Mouse (Mus musculus) midbrain, embryonic 15.5 days (tissue): ENCODE results near the gene Opa1. TPM values are rescaled to one million over a fixed set of nuclear protein-coding genes. Genes with fewer than 3 reads are reported as not detected.
A peak's percentile ranks its signal among the peaks of the same experiment; 100 is the strongest.

Source experiments
- ATAC-seq: fragments of 200-750 bp; cut with Nextera tagmentation; replicated peaks from 2 replicates; pipeline ENCODE4 v1.8.0; 2017; ENCODE audit warnings: moderate TSS enrichment
- H3K27ac ChIP-seq: fragments of 300-500 bp; sonication (generic); 2 replicates; pipeline ENCODE4 v1.5.1; 2015; ENCODE audit warnings: mild to moderate bottlenecking, inconsistent platforms
- H3K27me3 ChIP-seq: fragments of 300-500 bp; sonication (generic); replicated peaks from 2 replicates; pipeline ENCODE4 v1.6.1; 2015; ENCODE audit warnings: inconsistent platforms
- H3K36me3 ChIP-seq: fragments of 300-500 bp; sonication (generic); replicated peaks from 2 replicates; pipeline ENCODE4 v1.6.1; 2015; ENCODE audit warnings: inconsistent platforms
- H3K4me1 ChIP-seq: fragments of 300-500 bp; sonication (generic); 2 replicates; pipeline ENCODE4 v1.6.1; 2015; ENCODE audit warnings: inconsistent platforms
- H3K4me2 ChIP-seq: fragments of 300-500 bp; sonication (generic); 2 replicates; pipeline ENCODE4 v1.6.1; 2015; ENCODE audit warnings: inconsistent platforms, mild to moderate bottlenecking, moderate library complexity
- H3K4me3 ChIP-seq: fragments of 300-500 bp; sonication (generic); 2 replicates; pipeline ENCODE4 v1.5.1; 2015; ENCODE audit warnings: mild to moderate bottlenecking, inconsistent platforms
- H3K9ac ChIP-seq: fragments of 300-500 bp; sonication (generic); 2 replicates; pipeline ENCODE4 v1.6.1; 2015; ENCODE audit warnings: mild to moderate bottlenecking, inconsistent platforms
- H3K9me3 ChIP-seq: fragments of 300-500 bp; sonication (generic); 2 replicates; pipeline ENCODE4 v1.6.1; 2016; ENCODE audit warnings: inconsistent platforms
- WGBS: fragments of 180-500 bp; shearing (Covaris S2); methylation state at CpG from one replicate; pipeline ENCODE4 v1.1.7; 2015; ENCODE audit warnings: mixed read lengths; 5-methylcytosine and 5-hydroxymethylcytosine counted together
- polyA plus RNA-seq: library from polyadenylated mRNA; unstranded; fragments of >200 nt; fragmentation: Nextera tagmentation; extraction: Ambion mirVana; gene quantifications from 2 replicates; pipeline ENCODE4 v1.2.1, GENCODE M21; 2015

The Opa1 gene
- polyA plus RNA-seq, 1 experiment from 2014 or later = 48.5 TPM

DNA sequence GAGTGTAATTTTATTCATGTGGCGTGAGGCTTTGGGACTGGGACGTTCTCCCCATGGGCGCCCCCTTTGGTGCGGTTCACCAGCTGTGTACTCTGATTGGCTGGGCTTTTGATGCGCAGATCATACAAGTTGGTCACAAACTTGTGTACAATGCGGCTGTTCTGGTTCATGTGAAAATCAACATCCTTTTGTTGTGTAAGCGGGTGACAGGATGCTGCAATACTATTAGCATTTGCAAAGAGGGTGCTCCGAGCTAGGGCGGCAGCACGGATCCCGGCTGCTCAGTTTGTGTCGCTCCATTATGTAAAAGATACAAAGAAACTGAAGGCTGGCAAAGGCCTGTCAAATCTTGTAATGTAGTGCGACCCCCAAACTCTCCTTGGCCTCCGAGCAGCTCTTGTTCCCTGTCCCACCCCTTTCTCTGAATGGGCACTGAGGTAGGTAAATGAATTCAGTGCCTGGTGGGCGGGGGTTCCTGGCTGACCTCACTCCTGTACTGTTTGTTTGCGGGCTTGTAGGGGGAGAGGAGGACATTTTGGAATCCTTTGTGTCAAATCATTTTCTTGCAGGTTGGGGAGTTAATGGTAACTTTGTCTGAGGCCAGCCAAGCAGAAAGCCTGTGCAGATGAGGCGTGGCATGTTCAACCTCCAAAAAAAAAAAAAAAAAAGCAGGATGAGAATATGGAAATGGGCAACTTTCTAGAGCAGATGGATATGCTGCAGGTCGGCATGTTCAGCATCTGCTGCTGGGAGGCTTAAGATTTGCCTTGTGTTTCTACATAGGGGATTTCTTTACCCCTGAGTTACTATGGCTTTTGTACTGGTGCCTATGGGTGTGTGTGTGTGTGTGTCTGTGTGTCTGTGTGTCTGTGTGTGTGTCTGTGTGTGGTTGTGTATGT, 78.8 kb downstream of the Opa1 start:
- Histone ChIP-seq H3K27me3 (peaks cover 63% of the 10 kb centered on the region), H3K27ac (peak overlapping the region; percentile 21; the same call in 1 of the 2 replicates), H3K4me3 (peak overlapping the region; percentile 24), H3K4me2 (peak overlapping the region; percentile 51), H3K9ac (peak overlapping the region; percentile 27; the same call in 1 of the 2 replicates), H3K36me3 (no peaks in the 10 kb centered on the region), H3K9me3 (no peaks in the 10 kb centered on the region), H3K4me1 (peaks cover 19% of the 10 kb centered on the region)
- ATAC-seq = peak; percentile 84
- WGBS = under 1% methylated on average over 18 of the region's 18 CpGs

DNA sequence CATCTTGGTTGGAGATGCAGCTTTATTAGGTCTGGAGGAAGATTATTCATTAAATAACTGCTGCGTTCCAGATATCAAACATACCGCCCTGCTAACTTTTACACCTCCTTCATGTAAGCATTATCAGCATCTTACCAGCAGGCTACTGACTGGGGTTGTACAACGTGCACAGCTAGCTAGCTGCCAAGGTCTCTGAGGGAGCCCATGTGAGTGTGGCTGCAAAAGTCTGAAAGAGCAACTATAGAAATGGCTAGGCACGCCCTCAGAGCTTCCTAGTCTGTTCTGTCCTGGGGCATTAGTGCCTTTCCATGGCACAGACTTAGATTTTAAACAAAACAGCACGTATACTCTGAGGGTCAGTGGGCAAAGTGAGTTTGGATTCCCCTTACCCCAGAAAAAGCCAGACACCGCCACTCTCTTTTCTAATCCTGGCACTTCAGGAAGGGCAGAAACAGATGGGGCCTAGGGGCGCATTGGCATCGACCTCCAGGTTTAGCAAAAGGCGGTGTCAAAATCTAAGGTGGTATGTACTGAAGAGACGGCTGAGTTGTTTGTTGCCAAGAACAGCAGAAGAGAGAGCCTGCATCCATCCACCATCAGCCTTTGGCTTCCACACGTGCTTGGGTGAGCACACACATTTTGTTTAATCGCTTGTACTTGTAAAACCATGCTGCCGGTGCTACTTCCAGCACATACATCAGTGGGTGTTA, 80.1 kb downstream of the Opa1 start:
- ATAC-seq = no peak
- peaks cover 19% of the 10 kb centered on the region for H3K4me1 ChIP-seq
- no peak overlapping the region for H3K4me3 ChIP-seq
- no peaks in the 10 kb centered on the region for H3K36me3 ChIP-seq
- no peak overlapping the region for H3K9ac ChIP-seq
- H3K27ac ChIP-seq = no peak overlapping the region
- WGBS = 72% methylated on average over 13 of the region's 13 CpGs
- no peaks in the 10 kb centered on the region for H3K9me3 ChIP-seq
- H3K27me3 ChIP-seq = peaks cover 73% of the 10 kb centered on the region
- H3K4me2 ChIP-seq = no peak overlapping the region

DNA sequence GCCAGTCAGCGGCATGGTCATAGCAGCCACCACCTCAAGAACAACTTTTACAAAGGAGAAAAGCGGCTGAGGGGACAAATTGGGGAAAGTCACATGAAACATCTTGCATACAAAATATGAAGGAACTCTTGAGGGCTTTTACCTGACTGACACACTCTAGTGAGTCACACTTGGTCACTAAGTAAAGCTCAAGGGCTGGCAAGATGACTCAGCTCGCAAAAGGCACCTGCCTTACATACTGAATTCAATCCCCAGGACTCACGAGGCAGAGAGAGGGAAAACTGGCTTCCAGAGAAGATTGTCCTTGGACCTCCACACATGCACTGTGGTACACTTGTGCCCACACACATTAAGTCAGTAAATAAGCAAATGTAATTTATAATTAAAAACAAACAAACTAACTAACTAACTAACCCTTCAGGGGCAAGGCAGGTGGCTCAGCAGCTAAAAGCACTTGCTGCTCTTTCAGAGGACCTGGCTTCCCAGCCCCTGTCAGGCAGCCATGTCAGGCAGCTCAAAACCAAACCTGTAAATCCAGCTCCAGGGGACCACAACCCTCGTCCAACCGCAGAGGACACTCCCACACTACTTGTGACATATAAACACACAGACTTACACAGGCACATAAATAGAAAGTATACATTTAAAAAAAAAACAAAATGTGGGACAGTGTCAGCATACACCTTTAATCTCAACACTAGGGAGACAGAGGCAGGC, 84.1 kb downstream of the Opa1 start:
- ATAC-seq = no peak
- WGBS = 86% methylated on average over 6 of the region's 6 CpGs
- H3K27me3 ChIP-seq = peaks cover 79% of the 10 kb centered on the region
- no peak overlapping the region for H3K9ac ChIP-seq
- H3K27ac ChIP-seq = no peak overlapping the region
- no peak overlapping the region for H3K4me2 ChIP-seq
- no peaks in the 10 kb centered on the region for H3K36me3 ChIP-seq
- no peak overlapping the region for H3K4me3 ChIP-seq
- no peaks in the 10 kb centered on the region for H3K9me3 ChIP-seq
- peaks cover 19% of the 10 kb centered on the region for H3K4me1 ChIP-seq

DNA sequence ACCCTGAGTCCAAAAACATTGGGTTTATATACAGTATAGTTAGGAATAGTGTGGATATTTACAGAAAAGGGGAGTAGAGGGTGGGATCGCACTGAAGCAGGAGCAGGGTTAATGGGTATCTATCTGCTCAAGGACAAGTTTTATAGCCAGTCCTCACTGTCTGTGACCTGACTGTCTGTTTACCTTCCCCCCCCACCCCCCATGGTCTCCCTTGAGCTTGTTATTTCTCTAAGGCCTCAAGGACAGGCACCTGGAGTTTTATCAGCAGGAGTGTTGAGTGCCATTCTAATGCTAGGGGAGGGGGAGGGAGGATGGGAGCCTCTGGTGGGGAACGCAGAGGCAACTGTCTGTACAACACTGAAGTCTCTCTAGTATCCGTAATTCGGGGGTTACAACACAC, 85.3 kb downstream of the Opa1 start:
- ATAC-seq = no peak
- Histone ChIP-seq H3K36me3 (no peaks in the 10 kb centered on the region), H3K9ac (no peak overlapping the region), H3K9me3 (no peaks in the 10 kb centered on the region), H3K27me3 (peaks cover 81% of the 10 kb centered on the region), H3K4me1 (peaks cover 10% of the 10 kb centered on the region; the same call in 1 of the 2 replicates), H3K27ac (no peak overlapping the region), H3K4me3 (no peak overlapping the region), H3K4me2 (no peak overlapping the region)
- 54% methylated on average over 4 of the region's 4 CpGs for WGBS

DNA sequence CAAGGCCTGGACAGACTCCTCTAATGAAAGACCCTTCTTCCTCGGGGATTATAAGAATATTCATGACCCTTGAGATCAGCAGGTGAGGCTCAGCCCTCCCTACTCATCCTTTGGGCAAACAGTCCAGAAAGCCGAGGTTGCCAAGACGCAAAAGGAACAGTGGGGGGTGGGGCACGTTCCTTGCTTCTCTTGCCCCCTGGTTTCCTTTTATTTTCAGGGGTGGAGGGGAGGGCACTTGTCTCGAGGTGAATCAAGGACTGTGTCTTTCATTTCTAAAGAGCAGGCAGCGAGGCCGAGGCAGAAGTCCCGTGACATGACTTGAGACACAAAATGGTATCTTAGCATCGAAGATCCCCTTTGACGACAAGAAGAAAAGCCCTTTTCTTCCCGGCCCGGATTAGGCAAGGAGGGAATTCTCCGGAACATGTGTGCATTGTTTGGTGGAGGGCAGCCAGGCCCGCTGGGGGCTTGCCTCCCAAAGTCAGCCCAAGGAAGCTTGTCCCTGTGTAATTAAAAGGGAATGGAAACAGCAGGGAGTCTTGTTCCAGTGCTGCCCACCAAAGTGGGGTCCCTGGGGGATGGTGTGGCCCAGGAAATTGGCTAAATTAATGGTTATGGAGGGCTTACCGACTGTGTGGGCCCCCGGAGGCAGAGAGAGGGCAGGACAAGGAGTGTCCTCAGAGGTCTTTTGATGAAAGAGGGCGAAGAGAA, 88.0 kb downstream of the Opa1 start:
- no peak overlapping the region for H3K27ac ChIP-seq
- WGBS = 4% methylated on average over 17 of the region's 17 CpGs
- ATAC-seq = peak; percentile 70; the same call in 1 of the 2 replicates
- H3K27me3 ChIP-seq = peaks cover 74% of the 10 kb centered on the region
- no peak overlapping the region for H3K4me3 ChIP-seq
- H3K36me3 ChIP-seq = no peaks in the 10 kb centered on the region
- no peak overlapping the region for H3K4me2 ChIP-seq
- no peak overlapping the region for H3K9ac ChIP-seq
- peaks cover 10% of the 10 kb centered on the region; the same call in 1 of the 2 replicates for H3K4me1 ChIP-seq
- H3K9me3 ChIP-seq = no peaks in the 10 kb centered on the region

DNA sequence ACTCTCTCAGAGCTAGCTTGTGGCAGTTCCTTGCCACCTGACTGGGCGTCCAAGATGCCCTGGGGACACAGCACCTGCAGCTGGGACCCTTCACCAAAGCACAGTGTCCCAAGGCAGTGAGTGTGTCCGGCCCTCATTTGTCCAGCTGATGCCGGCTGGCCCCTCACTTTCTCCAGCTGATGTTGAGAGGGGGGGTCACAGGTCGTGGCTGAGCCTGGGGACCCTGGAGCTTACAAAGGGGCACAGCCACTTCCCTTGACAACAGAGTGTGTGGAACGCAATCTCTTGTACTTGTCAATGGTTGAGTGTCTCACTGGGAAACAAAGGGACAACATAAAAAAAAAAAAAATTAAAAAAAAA, 88.5 kb downstream of the Opa1 start:
- H3K36me3 ChIP-seq = no peaks in the 10 kb centered on the region
- 4% methylated on average over 5 of the region's 5 CpGs for WGBS
- H3K4me1 ChIP-seq = peaks cover 10% of the 10 kb centered on the region; the same call in 1 of the 2 replicates
- no peak overlapping the region for H3K4me3 ChIP-seq
- no peak overlapping the region for H3K4me2 ChIP-seq
- 0 out of 2 replicates have a peak, but pooled peaks have one; percentile 27 for ATAC-seq
- H3K9me3 ChIP-seq = no peaks in the 10 kb centered on the region
- peaks cover 72% of the 10 kb centered on the region for H3K27me3 ChIP-seq
- no peak overlapping the region for H3K9ac ChIP-seq
- no peak overlapping the region for H3K27ac ChIP-seq

DNA sequence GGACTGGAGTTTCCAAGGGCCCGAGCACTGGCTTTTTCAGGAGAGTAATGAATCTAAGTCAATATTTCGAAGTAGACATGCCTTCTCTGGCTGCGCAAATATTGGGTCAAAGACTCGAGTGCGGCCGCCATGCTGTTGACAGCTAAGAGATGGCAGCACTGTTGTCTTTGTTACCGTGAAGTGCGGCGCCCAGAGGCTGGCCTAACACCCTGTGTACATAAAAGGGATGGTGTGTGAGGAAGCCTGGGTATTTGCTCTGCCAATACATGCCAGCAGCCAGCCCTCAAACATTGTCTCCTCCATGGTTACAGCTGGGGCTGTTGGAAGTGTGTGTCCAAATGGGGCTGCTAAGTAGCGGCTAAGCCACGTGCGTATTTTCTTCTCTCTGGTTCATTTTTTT, 89.3 kb downstream of the Opa1 start:
- Histone ChIP-seq H3K9ac (no peak overlapping the region), H3K27ac (no peak overlapping the region), H3K4me2 (no peak overlapping the region), H3K36me3 (no peaks in the 10 kb centered on the region), H3K9me3 (no peaks in the 10 kb centered on the region), H3K4me1 (peaks cover 10% of the 10 kb centered on the region; the same call in 1 of the 2 replicates), H3K27me3 (peaks cover 72% of the 10 kb centered on the region), H3K4me3 (no peak overlapping the region)
- 56% methylated on average over 12 of the region's 12 CpGs for WGBS
- 0 out of 2 replicates have a peak, but pooled peaks have one; percentile 41 for ATAC-seq

DNA sequence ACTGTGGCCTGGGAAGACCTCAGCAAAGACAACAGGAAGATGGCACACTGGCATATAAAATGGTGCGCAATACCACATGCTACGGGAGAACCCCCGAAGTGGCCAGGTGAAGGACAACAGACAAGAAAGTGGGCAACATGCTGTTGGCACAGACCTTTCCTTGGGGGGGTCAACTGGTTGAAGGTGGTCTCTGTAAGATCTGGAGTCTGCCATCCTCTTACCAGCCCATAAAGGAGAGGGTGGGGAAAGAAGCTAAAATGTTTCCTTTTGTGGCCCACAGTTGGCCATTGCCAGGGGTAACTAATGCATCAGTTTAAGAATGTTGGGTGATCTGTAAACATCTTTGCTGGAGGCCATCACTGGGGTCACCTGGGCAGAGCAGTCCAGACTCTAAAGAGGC, 91.7 kb downstream of the Opa1 start:
- no peak overlapping the region for H3K4me2 ChIP-seq
- no peak overlapping the region for H3K9ac ChIP-seq
- H3K27ac ChIP-seq = no peak overlapping the region
- H3K9me3 ChIP-seq = no peaks in the 10 kb centered on the region
- peaks cover 64% of the 10 kb centered on the region for H3K27me3 ChIP-seq
- no peak overlapping the region for H3K4me3 ChIP-seq
- H3K4me1 ChIP-seq = peaks cover 10% of the 10 kb centered on the region; the same call in 1 of the 2 replicates
- WGBS = 95% methylated on average over 3 of the region's 3 CpGs
- no peaks in the 10 kb centered on the region for H3K36me3 ChIP-seq
- no peak for ATAC-seq

DNA sequence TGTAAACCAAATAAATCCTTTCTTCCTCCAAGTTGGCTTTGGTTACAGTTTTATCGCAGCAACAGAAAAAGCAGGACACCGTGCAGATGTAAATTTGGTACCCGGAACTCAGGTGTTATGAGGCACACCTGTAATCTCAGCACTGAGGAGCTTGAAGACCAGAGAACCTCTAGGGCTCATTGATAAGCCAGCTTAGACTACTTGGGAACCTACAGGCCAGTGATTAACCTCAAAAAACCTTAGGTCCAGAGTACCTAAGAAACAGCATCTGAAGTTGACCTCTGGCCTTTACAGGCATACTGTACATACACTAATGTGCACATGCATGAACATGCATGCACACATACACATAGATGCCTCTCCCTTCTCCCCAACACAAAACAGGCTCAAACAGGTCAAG, 94.1 kb downstream of the Opa1 start:
- WGBS = 96% methylated on average over 3 of the region's 3 CpGs
- H3K4me1 ChIP-seq = no peaks in the 10 kb centered on the region
- H3K27me3 ChIP-seq = peaks cover 61% of the 10 kb centered on the region
- peaks cover 4% of the 10 kb centered on the region; the same call in 1 of the 2 replicates for H3K9me3 ChIP-seq
- no peak overlapping the region for H3K27ac ChIP-seq
- H3K36me3 ChIP-seq = no peaks in the 10 kb centered on the region
- H3K9ac ChIP-seq = no peak overlapping the region
- no peak overlapping the region for H3K4me2 ChIP-seq
- H3K4me3 ChIP-seq = no peak overlapping the region
- no peak for ATAC-seq

DNA sequence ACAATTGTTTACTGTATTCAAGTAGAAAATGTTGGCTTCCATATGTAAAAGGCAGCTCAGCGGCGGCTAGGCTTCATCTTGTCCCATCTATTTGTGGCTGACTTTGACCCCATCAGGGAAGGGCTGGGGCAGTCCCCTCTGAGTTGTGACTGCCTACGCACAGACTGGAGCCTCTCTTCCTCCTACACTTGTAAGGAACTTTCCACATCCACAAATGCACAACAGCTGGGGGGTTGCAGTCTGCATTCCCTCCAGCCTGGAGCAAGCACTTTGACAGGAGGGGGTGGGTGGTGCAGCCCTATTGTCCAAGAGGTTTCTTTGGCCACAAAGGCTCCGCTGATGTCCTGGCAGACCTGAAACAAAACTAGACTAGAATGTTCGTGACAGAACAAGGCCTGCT, 100.5 kb downstream of the Opa1 start:
- no peak for ATAC-seq
- 58% methylated on average over 5 of the region's 5 CpGs for WGBS
- H3K27ac ChIP-seq = no peak overlapping the region
- peaks cover 38% of the 10 kb centered on the region for H3K27me3 ChIP-seq
- H3K9ac ChIP-seq = no peak overlapping the region
- H3K4me1 ChIP-seq = peaks cover 18% of the 10 kb centered on the region
- H3K36me3 ChIP-seq = no peaks in the 10 kb centered on the region
- H3K9me3 ChIP-seq = peaks cover 4% of the 10 kb centered on the region; the same call in 1 of the 2 replicates
- no peak overlapping the region for H3K4me3 ChIP-seq
- no peak overlapping the region for H3K4me2 ChIP-seq

DNA sequence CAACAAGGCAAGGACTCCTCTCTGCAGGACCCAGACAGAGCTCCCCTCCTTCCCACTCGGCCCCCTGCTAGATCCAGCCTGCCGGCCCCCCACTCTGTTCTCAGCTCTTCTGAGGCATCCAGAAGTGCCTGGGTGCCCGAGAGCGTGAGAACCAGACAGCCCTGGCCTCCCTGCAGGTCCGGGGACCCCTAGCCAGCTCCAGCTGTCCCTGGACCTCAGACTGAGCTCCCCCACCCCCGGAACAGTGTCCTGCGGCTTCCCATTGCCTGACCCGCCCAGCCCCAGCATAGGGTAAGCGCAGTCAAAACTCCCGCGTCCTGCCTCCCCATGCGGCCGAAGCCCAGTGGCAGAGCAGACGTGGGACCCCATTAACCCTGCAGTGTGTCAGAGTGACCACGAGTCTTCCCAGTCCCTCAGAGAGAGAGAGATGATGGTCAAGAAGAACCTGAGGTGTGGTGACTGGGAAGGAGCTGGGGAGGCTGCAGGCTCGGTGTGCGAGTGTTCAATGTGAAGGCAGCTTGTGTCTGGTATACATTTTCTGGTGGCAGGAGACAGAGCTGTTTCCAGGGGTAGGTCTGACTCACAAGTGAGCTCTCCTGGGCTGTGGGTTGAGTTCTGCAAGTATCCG, 101.5 kb downstream of the Opa1 start:
- H3K27ac ChIP-seq = no peak overlapping the region
- H3K27me3 ChIP-seq = peaks cover 39% of the 10 kb centered on the region
- no peak overlapping the region for H3K9ac ChIP-seq
- no peak overlapping the region for H3K4me3 ChIP-seq
- 56% methylated on average over 18 of the region's 18 CpGs for WGBS
- H3K4me2 ChIP-seq = no peak overlapping the region
- no peak for ATAC-seq
- peaks cover 4% of the 10 kb centered on the region; the same call in 1 of the 2 replicates for H3K9me3 ChIP-seq
- H3K36me3 ChIP-seq = no peaks in the 10 kb centered on the region
- H3K4me1 ChIP-seq = peaks cover 18% of the 10 kb centered on the region
